Mouse (Mus musculus) CD8-positive naive resting alpha-beta T cell, adult 2 months (primary cell): ENCODE data around the gene Lix1.

ENCODE experiments used
- DNase-seq, 2 experiments: peaks; one replicate each; pipeline ENCODE4 v3.0.0; 2022; ENCODE audit warnings: low read depth in 2 of 2, low spot score in 2 of 2

Gene Lix1

GRCm38 (mm10) chr17:17411443-17411842, 9.0 kb downstream of the Lix1 start:
- no peak for DNase-seq

- no peak for DNase-seq
Observed at GRCm38 (mm10) chr17:17412176-17412575, 9.7 kb downstream of the Lix1 start.

GRCm38 (mm10) chr17:17414206-17414605, 11.7 kb downstream of the Lix1 start:
- no peak for DNase-seq

GRCm38 (mm10) chr17:17424609-17425307, 22.3 kb downstream of the Lix1 start:
- no peak for DNase-seq

- no peak for DNase-seq
Observed at GRCm38 (mm10) chr17:17425308-17425813, 22.9 kb downstream of the Lix1 start.

GRCm38 (mm10) chr17:17425906-17426305, 23.4 kb downstream of the Lix1 start:
- DNase-seq = no peak

GRCm38 (mm10) chr17:17428888-17429287, 26.4 kb downstream of the Lix1 start:
- DNase-seq = no peak

GRCm38 (mm10) chr17:17433679-17434078, 31.2 kb downstream of the Lix1 start:
- DNase-seq = no peak

GRCm38 (mm10) chr17:17438576-17439191, 36.2 kb downstream of the Lix1 start:
- DNase-seq = no peak

GRCm38 (mm10) chr17:17441876-17442498, 39.5 kb downstream of the Lix1 start:
- peak in 1 of 2 experiments; percentile 8 for DNase-seq

GRCm38 (mm10) chr17:17444297-17444886, 41.9 kb downstream of the Lix1 start:
- peak in 1 of 2 experiments; percentile 29 for DNase-seq

GRCm38 (mm10) chr17:17446683-17447082, 44.2 kb downstream of the Lix1 start:
- no peak for DNase-seq

- no peak for DNase-seq
Observed at GRCm38 (mm10) chr17:17447821-17448220, 45.3 kb downstream of the Lix1 start.

- peak; percentile 25 to 37 for DNase-seq
Observed at GRCm38 (mm10) chr17:17448737-17449440, 46.4 kb downstream of the Lix1 start.

GRCm38 (mm10) chr17:17449441-17449770, 46.9 kb downstream of the Lix1 start:
- no peak for DNase-seq

- no peak for DNase-seq
Observed at GRCm38 (mm10) chr17:17451102-17451501, 48.6 kb downstream of the Lix1 start.

GRCm38 (mm10) chr17:17452617-17453016, 50.1 kb downstream of the Lix1 start:
- DNase-seq = no peak

- DNase-seq = no peak
Observed at GRCm38 (mm10) chr17:17454573-17454972, 52.1 kb downstream of the Lix1 start.

- no peak for DNase-seq
Observed at GRCm38 (mm10) chr17:17485789-17486188, 83.3 kb downstream of the Lix1 start.

GRCm38 (mm10) chr17:17490820-17491621, 88.5 kb downstream of the Lix1 start:
- DNase-seq = no peak
